Mouse (Mus musculus) gastrocnemius, postnatal 36 days (tissue): Measurements from ENCODE around the gene Rap1gap2. TPM values are rescaled to one million over a fixed set of nuclear protein-coding genes. Genes with fewer than 3 reads are reported as not detected.

Experiments
- DNase-seq, 2 experiments: peaks; one replicate each; pipeline ENCODE4 v3.0.0; 2022
- intact Hi-C: fragments of 180-260 bp; cut with DNase I; formaldehyde crosslinking; loops from one replicate; pipeline ENCODE4 v1.15.1; 2025
- total RNA-seq, 2 experiments: library from RNA; stranded (reverse); gene quantifications; 2 replicates each; pipeline ENCODE4 v1.2.3; 2021

Gene Rap1gap2
- total RNA-seq, 2 experiments from 2014 or later = 9.7 to 12.4 TPM

- intact Hi-C loops = loop anchor here (5.0 kb wide), 2 partner anchors 147 to 172 kb away; no protein-coding TSS in a partner anchor
- no peak for DNase-seq
Observed at GRCm38 (mm10) chr11:74548781-74549382, 61.8 kb downstream of the Rap1gap2 start.

DNA sequence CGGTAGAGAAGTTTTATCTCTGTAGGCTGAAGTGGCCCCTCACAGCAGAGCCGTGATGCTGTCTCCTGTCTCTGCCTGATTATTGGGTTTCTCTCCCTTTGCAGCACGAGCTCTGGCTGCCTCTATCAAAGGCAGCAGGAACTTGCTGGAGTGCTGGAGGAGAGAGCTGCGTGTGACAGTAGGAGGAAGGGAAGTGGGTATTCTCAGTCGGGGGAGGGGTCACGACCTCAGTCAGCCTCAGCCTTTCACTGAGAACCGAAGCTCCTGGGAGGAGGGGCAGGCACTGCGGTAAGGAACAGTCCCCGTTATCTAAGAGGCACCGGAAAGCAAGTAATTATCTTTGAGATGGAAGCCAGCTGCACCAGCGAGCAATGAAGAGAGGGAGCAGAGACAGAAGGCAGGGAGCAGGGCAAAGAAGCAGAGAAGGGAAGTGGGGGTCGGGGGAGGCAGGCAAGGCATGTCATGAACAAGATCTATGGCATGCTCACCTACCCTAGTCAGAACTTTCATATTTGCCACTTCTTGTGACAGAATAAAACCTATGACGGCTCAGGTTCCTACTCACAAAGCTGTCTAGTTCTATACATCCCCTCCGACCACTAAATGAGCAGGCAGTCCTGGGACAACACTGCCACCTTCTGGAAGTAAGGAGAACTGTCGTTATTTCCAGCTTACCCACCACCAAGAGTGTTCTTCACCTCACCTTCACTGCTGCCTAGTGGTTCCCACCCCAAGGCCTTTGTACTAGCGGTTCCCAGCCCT, 63.6 kb downstream of the Rap1gap2 start:
- no peak for DNase-seq
- intact Hi-C loops = loop anchor here (5.0 kb wide), 2 partner anchors 145 to 170 kb away; no protein-coding TSS in a partner anchor

GRCm38 (mm10) chr11:74546165-74546564, 64.5 kb downstream of the Rap1gap2 start:
- intact Hi-C loops = loop anchor here (5.0 kb wide), 2 partner anchors 144 to 169 kb away; no protein-coding TSS in a partner anchor
- DNase-seq = peak in 1 of 2 experiments; percentile 17

GRCm38 (mm10) chr11:74545560-74545959, 65.2 kb downstream of the Rap1gap2 start:
- no peak for DNase-seq
- intact Hi-C loops = loop anchor here (5.0 kb wide), 2 partner anchors 143 to 168 kb away; no protein-coding TSS in a partner anchor

DNA sequence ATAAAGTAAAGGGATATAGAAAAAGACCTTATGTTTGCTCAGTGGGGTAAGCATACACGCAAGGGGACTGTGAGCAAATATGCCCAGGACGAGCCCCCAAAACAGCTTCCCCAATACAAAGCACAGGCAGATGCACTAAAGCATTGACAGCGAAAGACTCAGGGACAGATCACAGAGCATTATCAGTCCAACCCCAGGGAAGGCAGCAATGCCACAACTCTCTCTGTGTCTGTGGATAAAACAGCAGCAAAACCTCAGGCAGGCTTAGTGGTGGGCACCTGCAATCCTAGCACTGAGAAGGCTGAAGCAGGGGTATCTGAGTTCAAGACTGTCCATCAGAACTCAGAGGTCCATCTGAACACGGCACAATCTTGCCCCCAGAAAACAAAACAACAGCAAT, 73.4 kb downstream of the Rap1gap2 start:
- DNase-seq = no peak
- intact Hi-C loops = no loop called here

DNA sequence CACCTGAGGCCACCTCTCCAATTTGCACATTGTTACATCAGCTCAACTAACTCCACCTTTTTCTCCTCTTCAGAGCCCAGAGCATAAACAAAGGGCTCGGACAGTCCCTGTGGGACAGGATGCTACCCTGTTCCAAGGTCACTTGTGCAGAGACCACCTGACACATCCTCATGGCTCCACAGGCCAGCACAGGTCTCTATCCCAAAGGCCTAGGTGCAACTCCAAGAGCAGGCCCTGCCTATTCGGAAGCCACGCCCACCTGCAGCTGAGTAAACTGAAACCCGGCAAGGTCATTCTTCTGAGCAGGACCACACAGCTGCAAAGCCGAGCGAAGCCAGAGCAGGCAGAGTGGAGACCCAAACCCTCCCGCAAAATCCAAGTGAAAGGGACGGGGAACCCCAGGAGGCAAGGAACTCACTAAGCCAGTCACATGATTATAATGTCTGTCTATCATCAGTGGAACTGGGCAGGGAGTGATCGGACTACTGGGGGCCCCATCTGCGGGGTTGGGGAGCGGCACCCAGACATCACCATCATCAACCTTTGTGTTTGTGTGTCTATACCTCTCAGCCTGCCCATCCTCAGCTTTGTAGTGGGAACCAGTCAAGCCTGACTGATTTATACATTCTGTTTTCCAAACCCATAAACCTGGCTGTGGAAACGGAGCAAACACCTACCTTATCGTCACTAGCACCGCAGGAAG, 74.4 kb downstream of the Rap1gap2 start:
- intact Hi-C loops = no loop called here

DNA sequence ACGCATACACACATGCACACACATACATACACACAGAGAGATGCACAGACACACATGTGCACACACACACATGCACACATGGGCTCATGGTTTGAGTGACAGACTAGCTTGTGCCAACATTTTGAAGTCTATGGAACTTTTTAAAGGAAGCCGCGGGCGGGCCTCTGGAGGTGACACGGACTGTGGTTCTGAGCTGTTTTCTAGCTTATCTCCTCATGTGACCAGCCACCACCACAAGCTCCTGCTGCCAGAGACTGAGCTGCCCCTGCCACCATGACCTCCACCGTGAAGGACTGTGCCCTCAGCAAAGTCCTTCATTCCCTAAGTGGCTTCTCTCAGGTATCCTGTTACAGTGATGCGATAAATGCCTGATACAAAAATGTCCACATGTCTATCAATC, 76.3 kb downstream of the Rap1gap2 start:
- DNase-seq = no peak
- intact Hi-C loops = no loop called here

More for the DNA sequence above, 74.4 kb downstream of the Rap1gap2 start:
- no peak for DNase-seq

GRCm38 (mm10) chr11:74533050-74533449, 77.7 kb downstream of the Rap1gap2 start:
- intact Hi-C loops = no loop called here
- no peak for DNase-seq

DNA sequence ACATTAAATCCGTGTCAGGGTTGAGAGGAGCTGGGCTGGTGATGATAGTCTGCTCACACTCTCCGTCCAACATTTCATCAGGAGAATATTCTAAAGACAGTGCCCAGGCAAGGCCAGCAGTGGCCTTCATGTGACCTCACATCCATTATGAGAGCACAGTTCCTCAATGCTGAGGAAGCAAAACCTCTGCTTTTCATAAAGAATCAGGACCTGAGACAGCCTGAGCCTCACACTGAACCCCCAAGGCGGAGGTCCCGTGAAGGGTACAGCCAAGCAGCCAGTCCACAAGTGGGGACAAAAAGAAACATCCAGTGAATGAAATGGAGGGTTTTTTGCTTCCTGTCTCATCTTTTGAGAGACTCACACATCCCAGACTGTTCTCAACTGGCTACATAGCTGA, 78.3 kb downstream of the Rap1gap2 start:
- no peak for DNase-seq
- intact Hi-C loops = no loop called here

DNA sequence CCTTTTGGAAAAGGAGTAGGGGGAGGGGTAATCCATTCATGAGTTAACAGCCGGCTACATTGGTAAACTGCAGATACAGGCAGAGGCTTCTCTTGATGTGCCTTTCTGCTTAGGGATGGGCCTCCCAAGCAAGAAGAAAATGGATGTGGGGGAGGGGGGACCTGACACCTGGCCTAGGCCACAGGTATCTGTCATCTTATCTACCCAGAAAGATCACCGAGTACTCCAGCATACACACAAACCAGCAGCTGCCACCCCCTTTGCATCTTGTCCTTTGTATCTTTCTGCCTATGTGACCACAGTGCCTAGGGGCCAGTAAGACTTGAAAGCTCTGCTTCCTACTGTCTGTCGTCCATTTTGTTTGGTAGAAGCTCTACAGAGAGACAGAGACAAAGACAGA, 79.0 kb downstream of the Rap1gap2 start:
- intact Hi-C loops = no loop called here
- no peak for DNase-seq

- no peak for DNase-seq
- intact Hi-C loops = loop anchor here (5.0 kb wide), 1 partner anchor 63 kb away; no protein-coding TSS in a partner anchor
Observed at GRCm38 (mm10) chr11:74529803-74530202, 80.9 kb downstream of the Rap1gap2 start.

DNA sequence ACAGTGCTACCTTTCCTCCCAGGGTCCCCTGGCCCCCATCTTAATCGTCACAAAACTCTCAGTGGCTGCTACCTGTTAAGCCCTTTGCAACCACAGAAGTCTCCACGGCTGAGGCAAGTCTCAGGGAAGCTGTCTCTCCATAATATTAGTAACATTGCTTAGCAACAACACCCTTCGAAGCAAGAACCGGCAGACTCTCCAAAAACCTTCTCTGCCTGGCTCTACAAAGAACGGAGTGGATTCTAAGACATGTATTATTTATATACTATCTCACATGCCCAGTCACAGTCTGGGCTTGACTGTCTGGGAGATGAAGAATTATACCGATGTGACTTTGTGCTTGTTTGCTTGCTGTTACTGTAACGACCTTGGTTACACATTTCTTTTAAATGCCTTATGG, 83.2 kb downstream of the Rap1gap2 start:
- no peak for DNase-seq
- intact Hi-C loops = loop anchor here (2.0 to 5.0 kb wide), 3 partner anchors 60 to 151 kb away; no protein-coding TSS in a partner anchor

DNA sequence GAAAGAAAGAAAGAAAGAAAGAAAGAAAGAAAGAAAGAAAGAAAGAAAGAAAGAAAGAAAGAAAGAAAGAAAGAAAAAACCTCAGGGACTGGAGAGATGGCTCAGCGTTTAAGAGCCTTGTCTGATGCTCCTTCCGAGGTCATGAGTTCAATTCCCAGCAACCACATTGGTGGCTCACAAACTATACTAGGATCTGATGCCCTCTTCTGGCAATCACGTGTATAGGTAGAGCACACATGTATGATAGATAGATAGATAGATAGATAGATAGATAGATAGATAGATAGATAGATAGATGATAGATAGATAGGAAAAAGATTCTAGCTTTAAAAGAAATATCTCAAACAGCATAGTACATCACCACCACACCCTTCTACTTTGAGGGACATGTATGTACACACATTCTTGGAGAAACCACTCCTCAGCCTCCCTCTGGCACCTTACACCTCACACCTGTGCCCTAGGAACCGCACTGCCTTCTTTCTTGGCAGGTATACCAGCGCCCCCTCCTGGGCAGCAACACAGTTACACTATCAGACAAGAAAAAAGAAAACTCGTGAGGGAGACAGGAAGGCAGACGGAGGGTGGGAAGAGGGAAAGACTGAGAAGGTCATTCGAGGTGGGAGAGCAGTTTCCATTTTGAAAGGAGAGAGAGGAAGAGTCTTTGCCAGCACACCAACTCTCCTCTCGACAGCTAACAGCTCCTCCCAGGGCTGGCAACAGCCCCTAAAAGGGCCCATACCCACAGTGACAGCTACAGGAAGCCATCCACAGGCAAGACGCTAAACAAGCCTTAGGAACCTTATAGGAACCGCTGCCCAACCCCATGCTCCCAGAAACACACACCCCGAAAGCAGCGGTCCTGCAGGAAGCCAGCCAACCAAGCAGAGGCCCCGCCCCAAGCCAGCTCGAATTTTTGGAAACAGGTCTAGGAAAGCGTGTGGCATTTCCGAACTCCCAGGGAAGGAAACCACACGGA, 84.2 kb downstream of the Rap1gap2 start:
- peak; percentile 18 to 30 for DNase-seq
- intact Hi-C loops = loop anchor here (2.0 to 5.0 kb wide), 3 partner anchors 59 to 150 kb away; no protein-coding TSS in a partner anchor

DNA sequence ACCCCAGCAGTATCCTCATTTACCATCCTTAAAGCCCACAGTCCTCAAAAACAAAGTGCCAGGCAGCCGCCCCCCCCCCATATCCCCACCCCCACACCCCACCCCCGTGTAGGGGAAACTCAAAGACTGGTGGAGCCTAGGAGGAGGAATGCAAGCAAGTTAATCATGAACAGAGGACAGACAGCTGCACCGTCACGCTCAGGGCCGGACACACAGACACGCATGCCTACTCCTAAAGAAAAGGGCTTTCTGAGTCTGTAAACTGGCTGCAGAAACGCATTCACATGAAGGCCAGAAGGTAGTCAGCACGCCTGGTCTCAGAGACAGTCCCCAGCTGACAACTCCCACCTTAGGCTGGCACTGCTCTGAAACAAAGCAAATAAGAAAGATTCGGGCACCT, 85.1 kb downstream of the Rap1gap2 start:
- DNase-seq = no peak
- intact Hi-C loops = loop anchor here (2.0 to 5.0 kb wide), 3 partner anchors 58 to 149 kb away; no protein-coding TSS in a partner anchor

DNA sequence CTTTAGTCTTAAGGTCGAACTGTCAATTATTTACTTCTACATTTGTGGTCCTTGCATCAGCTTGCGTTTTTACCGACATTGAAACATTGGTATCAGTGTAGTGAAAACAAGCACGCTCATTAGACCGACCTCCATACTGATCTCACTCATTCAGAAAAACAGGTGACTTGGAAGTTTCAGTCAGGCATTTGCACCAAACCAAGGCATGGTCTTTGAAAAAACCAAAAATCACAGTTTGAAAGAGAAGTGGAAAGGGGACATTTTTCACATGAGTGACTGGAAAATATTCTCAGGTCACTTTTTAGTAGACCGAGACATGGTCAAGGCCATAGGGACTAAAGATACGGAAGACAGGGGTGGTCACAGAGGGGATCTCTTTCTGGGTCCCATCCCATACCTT, 85.5 kb downstream of the Rap1gap2 start:
- intact Hi-C loops = loop anchor here (5.0 kb wide), 1 partner anchor 58 kb away; no protein-coding TSS in a partner anchor
- no peak for DNase-seq

DNA sequence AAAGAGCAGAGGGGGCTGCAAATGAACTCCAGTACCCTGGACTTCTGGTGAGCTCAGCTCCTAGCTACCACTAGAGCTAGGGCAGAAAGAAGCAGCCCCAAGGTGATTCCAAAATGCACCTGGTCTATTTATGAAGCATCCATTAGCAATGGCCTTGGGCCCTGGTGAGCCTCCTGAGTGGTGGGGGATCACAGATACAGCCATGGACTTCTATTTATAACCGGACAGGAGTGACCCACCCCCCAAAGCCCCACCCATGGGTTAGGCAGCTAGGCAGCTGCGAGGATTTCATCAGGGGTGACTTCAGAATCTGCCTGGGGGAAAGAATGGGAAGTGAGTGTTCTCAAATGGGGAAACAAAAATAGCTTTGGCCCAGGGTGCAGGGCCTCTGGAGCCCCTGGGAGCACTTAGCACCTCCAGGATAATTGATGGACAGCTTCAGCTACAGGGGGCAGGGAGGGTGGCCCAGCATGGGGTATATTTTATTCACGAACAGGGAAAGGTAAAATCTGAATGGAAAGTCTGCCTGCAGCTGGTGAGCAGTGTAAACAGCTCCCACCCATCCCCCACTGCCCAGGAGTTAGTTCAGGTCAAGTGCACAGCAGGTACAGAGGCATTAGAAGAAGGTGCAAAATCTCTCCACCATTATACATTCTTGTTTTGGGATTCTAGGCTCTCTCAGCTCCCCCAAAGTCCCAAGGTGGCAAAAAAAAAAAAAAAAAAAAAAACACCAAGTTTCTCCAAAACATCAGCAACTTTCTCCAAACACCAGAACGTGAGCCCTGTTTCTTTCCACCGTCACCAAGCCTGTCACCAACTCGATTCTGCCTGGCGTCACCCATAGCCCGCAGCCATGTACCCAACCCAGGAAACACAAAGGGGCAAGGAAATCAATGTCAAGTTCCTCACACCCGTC, 86.4 kb downstream of the Rap1gap2 start:
- intact Hi-C loops = no loop called here
- no peak for DNase-seq

DNA sequence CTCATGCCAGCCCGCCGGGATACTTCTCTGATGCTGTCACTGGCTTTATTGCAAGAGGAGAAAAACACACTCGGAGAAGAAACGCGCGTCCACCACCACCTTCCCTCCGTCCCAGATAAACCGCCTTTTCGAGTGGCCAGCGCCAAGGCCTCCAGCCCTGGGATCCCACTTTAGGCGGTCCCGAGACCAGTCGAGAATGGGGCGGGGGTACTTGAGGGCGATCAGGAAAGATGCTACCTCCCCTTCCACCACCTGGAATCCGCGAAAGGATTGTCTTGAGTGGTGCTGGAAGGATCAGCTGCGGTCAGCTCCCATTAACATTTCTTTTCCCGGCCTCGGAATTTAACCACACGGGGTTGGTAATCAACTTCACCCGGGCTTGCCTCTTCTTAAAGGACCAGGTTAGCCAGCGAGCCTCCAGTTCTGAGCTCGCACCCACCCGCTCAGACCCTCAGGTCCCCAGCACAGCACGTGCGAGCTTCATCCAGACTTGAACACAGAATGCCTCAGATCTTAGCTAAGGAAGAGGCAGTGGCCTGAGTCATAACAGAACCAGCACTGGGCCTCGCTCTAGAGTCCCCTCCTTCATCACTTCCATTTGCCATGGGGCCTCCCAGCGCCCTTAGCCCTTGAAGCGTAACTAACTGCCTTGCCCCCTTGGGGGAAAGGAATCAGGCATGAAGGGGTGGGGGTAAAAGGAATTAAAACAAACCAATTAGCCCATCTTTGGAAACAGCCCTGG, 87.3 kb downstream of the Rap1gap2 start:
- intact Hi-C loops = no loop called here
- peak in 1 of 2 experiments; percentile 12 for DNase-seq
